Mouse (Mus musculus): ENCODE measurements around the gene Adk.
"Not testable (repeated sequence)": the region's sequence is repeated elsewhere in the genome, so short reads cannot be mapped to it uniquely, and the experiment has no call there.

The Adk gene

DNA sequence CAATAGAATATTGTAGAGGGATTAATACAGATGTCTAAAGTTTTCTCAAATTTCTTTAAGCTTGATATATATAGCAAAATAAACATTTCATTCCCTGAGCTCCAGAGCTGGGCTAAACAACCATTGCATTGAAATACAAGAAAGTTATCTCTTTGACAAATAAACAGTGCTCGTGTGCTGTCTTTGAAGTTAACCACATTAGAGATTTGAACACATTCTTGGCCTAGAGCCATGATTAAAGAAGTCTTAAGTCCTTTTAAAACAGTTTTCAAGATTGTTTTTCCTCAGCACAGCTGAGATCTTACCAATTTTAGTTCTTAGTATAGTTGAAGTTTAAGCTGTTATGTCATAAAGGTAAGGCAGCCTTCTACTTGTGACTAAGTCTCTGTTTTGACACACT is 11.9 kb downstream of the Adk start:
- no peak for DNase-seq (ENCODE audit: low read depth)

DNA sequence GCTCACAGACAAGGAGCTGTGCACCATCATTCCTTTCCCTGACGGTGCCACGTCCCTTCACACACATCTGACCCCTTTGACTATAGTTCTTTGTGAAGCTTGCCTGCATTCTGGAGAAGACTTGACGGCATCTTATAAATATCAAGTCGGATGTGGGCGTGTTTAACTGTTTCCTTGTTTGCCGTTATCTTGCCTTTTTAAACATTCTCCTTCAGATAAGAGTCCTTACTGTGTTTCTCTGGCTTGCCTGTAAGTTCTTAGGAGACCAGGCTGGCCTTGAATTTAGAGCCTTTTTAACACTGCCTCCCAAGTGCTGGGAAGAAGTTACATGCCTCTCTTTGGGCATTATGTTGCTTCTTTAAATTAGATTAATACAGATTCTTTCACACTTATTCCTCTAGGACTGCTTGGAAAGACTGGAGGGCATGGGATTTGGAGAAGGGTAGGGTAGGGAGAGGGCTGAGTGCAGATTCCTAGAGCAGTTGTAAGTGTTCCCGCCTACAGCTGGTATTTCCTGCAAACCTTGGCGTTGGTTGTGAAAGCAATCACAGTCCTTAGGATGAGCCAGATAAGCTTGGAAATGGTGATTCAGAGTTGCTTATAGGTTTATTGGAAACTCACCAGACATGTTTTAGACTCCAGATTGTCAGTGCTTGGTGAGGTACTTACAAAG is 13.3 kb downstream of the Adk start:
- no peak for DNase-seq (ENCODE audit: low read depth)

DNA sequence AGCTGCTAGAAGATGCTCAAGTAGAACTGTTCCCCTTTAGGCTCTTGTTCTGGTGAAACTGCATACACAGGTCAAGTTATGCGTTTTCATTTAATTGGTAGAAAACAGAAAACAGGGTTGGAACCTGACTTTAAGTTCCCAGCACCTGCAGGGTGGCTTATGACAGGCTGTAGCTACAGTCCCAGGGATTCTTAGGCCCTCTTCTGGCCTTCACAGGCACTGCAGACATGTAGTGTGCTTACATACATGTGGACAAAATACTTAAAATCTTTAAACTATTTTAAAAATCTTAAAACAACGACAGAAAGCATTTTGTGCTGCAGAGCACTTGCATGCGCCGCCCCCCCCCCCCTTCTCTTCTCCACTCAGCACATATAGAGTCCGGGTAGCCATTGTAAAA is 17.2 kb downstream of the Adk start:
- DNase-seq (ENCODE audit: low read depth): no peak

DNA sequence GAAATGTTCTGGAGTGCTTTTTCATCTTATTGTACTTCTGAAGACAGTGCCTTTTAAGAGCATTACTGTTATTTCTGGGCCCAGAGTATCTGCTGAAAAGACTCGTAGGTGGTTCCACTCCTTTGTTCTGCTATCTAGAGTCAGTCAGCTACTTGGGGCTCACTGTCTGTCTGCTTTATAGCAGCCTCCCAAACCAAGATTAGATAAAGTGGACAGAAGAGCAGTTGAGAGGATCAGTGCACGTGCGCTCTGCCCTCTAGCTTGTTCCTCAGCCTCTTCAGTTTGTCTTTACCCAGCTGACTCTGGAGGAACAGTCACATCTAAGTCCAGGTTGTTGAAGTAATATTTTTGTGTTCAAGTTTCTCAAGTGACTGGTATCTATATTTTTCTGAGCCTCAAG is 21.6 kb downstream of the Adk start:
- DNase-seq (ENCODE audit: low read depth): no peak

DNA sequence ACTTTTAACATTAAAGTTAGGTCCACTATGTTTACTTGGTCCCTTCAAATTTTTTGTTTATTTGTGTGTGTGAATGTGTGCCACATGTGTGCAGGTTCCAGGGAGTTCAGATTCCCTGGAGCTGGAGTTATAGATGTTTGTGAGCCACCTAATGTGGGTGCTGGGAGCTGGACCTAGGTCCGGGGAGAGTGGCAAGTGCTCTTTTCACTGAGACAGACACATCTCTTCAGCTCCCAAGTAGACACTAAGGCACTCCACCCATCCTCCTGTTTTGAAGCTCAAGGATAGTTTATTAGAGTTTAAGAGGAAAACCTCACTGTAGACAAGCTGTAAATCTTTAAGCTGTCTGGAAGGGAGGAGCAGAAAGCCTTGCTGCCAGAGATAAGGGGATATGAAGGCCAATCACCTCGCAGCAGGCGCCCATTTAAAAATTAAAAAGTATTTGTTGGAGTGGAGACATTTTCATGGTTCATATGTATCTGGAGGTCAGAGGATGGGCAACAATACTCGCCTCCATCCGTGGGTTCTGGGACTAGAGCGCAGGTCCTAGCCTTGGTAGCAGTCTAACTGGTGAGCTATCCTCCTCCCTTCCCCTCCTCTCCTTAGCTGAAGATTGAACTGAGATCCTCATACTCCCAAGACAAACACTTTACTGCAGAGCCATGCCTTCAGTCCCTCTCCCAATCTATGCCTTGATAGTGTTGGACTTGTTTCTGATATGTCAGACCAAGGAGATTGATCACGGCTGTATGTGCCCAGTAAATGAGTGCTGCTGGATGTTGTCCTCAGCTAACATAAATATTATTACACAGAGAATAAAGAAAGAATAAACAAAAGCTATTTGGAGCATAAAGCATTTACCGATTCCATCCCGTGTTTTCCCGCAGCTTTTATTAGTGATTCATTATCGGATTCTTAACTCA is 22.3 kb downstream of the Adk start:
- no peak for DNase-seq (ENCODE audit: low read depth)

DNA sequence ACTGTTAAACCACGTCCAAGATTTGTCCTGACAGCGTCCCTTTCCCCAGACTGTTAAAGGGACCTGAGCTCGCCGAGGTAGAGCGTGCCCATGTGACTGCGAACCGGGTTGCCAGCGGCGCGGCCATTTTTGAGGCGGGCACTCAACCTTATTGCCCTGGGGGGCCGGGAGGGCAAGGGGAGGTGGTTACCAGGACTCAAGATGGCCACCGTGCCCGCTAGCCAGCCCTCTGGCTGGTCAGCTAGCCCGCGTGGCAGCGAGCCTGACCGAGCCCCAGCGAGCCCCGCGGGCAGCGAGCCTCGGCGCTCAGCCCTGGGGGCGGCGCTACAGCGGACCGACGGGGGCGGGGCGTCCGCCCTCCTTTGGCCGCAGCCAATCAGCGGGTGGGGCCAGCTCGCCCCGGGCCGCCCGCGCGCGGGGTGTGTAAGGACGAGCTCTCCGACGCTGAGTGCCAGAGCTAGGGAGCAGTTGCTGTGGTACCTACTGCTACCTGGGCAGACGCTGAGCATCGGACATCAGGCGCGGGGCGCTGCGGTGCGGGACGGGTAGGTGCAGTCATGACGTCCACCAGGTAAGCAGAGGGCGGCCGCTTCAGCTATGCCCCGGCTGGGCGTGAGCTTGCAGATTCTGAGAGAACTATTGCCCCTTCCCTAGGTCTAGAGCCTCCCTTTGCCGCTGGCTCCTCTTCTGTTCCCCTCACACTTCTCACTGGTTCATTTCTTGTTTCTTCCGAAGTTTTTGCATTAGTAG is 23.6 kb downstream of the Adk start:
- peak; percentile 77 for DNase-seq (ENCODE audit: low read depth)

DNA sequence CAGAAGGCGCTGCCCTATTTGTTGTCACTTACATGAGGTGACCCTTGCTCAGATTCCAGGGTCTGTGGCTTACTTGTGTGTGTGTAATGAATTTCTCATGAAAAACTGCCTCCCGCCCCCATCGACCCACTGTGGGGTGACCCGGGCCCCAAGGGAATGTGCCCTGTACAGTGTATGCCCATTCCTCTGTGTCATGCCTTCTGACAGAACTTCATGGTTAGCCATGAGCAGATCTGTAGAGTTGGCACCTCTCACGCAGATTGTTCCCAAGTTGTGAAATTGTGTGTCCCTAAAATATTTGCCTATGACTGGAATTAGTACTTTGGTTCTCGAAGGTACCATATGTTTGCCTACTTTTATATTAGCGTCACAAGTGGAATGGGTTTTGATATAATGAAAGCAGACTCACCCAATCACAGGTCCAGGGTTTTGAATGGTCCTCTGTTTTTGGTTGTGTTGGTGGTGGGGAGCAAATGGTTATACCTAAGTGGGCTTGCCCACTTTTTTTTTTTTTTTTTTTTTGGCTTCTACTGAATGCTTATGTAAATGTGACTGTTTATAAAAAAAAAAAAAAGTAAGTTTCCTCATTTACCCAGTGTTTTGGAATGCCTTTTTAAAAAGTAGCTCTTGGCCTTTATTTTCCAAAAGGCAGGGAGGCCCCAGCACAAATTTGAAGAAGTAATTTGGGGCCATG is 24.3 kb downstream of the Adk start:
- no peak for DNase-seq (ENCODE audit: low read depth)

DNA sequence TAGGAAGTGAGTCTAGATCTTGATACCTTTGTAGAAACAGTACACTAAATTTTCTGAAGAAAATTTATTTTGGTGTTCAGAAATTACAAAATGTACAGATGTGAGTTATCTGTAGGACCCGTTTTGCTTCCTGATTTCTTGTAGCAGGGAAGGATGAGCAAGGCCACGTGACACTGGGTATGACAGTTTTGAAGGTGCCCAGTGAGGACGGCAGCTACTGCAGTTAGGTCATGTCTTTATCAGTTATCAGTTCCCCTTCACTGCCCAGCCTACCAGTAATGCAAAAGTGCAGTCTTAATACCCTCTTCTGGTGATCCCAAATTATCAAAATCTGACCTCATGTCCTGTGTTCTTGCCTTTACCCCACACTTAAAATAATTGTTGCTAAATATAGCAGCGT is 25.6 kb downstream of the Adk start:
- no peak for DNase-seq (ENCODE audit: low read depth)

DNA sequence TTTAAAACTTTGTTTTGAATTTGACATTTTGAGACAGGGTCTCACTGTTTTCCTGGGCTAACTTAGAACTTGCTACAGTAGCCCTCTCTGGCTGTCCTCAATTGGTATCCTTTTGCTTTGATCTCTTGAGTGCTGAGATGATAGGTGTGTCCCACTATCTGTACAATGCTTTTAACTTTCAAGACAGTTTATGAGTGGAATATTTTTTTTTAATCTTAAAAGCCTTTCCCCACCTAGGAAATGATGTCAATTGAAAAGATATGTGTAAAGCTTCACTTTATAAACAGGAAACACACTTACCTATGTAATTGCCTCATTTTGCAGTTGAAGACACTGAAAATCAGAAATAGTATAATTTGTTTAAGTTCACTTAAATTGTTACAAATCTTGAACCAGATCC is 26.1 kb downstream of the Adk start:
- DNase-seq (ENCODE audit: low read depth): no peak

DNA sequence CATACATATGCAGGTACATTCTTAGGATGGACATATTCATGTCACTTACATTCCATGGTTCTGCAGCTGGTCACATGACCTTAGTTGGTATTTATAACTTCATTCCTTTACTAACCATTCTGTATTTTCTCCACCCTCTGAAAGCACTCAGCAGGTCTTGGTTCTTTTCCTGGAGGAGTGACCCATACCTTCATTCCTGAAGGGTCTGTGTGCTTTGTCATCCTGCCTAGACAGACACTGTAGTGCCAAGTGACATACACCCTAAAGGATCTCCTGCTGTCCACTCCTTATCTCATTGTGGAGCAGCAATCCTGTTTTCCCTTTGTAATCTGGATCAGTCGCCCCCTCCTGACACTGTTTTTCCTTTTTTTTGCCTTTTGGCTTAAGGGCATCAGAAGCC is 30.4 kb downstream of the Adk start:
- no peak for DNase-seq (ENCODE audit: low read depth)

DNA sequence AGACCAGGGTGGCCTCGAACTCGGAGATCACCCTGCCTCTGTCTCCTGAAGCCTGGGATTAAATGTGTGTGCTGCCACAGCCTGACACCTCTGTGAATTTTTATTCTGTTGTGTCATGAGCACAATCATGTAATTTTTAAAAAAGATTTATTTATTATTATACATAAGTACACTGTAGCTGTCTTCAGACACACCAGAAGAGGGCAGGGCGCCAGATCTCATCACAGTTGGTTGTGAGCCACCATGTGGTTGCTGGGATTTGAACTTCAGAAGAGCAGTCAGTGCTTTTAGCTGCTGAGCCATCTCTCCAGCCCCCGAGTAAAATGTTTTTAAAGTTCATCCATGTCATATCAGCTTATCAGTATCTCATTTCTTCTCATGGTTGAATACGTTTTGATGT is 33.3 kb downstream of the Adk start:
- no peak for DNase-seq (ENCODE audit: low read depth)

DNA sequence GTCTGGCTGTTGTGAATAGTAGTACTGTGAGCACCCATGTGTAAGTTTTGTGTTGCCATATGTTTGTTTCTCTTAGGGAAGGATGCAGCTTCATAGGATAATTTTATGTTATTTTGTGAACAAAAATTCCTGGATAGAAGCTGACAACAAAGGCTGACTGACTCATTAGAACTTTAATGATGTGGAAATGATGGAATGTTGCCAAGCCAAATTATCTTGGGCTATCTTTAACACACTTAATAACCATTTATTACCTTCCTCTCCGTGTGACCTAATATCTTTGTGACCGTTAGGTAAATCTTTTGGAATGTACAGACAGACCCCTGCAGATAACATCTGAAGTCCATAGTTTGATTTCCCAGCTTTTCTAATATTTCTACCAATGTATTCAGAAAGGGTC is 33.7 kb downstream of the Adk start:
- no peak for DNase-seq (ENCODE audit: low read depth)

DNA sequence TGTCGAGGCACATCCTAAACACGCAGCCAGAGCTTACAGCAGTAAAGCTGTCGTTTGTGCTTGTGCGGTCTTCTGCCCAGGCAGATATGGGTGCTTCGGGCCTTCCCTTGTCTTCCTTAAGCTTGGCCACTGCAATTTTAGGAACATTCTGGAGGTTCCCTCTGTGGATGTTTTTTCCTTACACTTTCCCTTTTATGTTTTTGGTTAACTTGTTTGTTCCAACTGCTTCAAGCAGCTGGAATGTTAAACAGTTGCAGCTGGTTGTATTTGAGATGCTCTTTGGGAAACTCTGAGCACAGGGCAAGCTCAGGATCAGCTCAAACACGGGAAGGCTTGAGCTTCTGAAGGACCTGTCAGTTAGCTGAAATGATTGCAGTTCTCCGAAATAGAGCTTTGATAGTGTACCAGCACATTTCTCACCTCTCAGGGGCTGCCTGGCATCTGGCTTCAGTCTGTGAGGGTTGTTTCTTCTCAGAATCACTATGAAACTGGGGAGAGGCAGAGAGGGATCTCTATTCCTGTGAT is 34.5 kb downstream of the Adk start:
- DNase-seq (ENCODE audit: low read depth): no peak

DNA sequence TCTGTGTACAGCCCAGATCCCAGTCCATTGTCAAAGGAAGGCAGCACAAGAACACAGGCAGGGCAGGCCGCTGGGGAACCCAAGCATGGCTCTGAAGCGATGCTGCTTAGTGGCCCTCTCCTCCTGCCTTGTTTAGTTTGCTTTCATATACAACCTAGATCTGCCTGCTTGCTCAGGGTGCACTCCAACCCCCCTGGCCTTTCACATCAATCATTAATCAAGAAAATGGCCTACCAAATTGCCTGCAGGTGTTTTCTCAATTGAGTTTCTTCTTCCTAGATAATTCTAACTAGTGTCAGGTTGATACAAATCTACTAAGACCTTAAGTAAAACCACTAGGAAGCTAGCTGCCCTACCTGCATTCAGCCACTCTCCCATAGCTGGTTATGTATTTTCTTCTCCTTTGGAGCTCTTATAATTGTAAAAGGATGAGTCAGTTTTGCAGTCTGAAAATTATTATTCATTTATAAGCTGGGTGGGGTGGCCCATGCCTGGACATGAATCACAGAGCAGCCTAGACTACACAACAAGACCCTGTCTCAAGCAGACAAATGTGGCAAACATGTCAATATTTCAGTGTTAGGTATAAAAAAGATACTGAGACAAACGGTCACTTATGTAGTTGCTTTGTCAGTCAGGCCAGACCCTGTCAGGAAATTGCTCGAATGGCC is 35.2 kb downstream of the Adk start:
- DNase-seq (ENCODE audit: low read depth): no peak

DNA sequence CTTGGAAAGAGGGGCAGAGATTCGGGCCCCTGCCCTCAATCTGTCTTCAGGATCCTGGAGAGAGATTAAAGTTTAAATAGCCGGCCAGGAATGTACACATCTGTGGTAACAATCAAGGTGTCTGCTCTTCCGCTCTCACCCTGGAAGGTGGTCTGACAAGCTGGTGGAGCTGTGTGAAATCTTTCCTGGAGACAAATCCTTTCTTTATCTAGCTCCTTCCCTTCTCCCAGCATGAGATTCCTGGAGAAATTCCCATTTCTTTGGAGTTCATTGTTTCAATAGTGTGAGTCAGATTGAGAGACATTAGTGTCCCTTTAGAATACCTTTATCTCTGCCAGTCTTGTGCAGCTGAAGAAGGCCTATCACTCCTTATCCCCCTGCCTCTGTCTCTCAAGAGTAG is 36.4 kb downstream of the Adk start:
- DNase-seq (ENCODE audit: low read depth): no peak

DNA sequence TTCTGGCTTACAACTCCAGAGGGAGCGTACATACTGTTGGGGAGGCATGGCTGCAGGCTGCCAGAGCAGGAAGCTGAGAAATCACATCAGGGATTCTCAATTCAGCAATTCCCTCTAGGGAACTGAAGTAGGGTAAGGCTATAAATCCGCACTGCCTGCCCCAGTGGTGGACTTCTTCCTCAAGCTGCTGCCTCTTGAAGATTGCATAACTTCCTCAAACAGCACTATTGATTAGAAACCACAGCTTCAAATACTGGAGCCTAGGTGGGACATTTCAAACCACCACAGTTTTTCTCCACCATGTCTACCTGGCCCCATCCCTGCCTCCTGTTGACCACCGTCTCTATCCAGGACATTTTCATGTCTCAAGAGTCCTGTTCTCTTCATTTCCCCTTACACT is 38.0 kb downstream of the Adk start:
- DNase-seq (ENCODE audit: low read depth): no peak

DNA sequence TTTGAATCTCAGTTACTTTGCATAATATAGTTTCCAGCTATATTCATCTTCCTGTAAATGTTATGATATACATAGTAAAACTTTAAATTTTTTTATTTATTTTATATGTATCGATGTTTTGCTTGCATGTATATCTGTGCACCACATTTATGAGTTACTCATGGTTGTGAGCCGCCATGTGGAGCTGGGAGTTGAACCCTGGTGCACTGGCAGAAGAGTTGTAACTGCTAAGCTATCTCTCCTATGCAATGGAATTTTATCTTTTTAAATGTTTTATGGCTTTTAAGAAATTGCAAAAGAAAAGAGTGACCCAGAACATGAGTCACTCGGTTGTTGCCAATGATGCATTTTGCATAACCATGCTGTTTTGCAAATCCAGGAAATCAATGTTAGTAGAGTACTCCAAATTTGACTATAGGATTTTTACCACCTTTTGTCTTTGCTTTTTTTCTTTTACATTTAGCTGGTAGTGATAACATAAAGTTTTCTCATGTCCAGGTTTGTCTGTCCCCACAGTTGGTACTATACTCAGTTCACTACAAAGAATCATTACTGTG is 38.6 kb downstream of the Adk start:
- no peak for DNase-seq (ENCODE audit: low read depth)

DNA sequence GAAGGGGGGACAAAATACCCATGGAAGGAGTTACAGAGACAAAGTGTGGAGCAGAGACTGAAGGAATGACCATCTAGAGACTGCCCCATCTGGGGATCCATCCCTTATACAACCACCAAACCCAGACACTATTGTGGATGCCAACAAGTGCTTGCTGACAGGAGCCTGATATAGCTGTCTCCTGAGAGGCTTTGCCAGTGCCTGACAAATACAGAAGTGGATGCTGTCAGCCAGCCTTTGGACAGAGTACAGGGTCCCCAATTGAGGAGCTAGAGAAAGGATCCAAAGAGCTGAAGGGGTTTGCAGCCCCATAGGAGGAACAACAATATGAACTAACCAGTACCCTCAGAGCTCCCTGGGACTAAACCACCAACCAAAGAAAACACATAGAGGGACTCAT is 41.8 kb downstream of the Adk start:
- not testable (repeated sequence) for DNase-seq (ENCODE audit: low read depth)

DNA sequence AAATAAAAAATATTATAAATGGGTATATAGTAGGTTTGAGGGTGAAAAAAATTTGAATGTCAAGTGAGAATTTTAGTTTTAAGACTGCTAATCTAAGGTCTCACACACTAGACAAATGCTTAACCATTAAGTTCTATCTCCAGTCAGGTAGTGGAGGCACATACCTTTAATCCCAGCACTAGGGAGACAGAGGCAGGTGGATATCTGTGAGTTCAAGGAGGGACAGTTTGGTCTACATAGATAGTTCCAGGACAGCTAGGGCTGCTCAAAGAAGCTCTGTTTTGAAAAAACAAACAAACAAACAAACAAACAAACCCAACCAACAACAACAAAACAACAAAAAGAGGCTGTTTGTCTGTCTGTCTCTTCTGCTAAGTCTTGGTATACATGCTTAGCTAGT is 43.9 kb downstream of the Adk start:
- no peak for DNase-seq (ENCODE audit: low read depth)

DNA sequence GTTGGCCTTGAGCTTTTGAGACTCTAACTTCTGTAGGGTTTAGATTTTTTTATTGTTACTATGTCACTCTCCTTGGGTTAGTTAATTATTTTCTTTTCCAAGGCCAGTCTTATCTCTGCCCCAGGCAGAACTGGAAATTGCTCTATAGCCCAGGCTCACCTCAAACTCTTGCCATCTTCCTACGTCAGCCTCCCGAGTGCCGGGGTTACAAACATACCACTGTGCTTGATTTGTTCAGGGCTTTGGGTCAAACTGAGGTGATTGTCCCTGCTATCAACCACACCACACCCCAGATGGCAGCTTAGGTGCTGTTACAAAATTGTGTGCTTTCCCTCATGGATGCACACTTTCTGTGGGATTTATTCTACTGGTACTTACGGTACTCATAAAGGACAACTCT is 44.3 kb downstream of the Adk start:
- no peak for DNase-seq (ENCODE audit: low read depth)

DNA sequence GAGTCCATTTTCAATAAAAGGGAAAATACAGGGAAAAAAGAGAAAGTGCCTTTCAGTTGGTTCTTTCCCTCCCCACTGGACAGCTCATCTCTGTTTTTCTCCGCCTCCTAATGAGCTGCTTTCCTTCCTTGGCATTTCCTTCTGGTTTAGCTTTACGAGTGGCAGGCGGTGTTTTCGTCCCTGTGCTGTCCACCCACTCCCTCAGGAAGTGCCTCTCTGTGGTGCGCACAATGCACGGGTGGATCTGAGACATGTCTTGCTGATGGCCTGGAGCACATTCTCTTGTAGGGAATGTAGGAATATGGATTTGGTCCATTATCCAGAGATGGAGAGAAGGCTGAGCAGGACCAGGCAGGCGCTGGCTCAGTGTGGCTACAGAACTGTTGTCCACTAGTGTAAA is 47.0 kb downstream of the Adk start:
- no peak for DNase-seq (ENCODE audit: low read depth)
